Mouse (Mus musculus): ENCODE data around the gene Atg4d.
"Not testable (repeated sequence)": the region's sequence is repeated elsewhere in the genome, so short reads cannot be mapped to it uniquely, and the experiment has no call there.

Atg4d gene

DNA sequence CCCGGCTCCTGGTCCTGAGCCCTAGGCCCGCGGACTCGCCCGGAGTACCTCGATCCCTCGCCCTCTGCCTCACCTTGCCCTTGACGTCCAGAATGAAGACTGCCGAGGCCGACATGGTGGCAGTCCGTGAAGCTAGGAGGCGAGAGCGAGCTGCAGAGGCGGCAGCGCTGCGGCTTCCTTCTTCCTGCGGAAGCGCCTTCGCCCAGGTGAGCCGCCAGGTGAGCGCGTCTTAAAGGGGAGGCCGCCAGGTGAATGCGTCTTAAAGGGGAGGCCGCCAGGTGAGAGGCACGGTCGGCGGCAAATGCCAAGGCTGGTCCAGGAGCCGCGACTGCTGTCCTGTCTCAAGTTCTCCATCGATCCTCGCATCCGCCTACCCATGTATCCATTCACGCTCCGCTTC, 47.0 kb downstream of the Atg4d start, which contains the start of gene Ap1m2:
Ap1m2 (minus strand) TSS at position 204 of the 400 bp plus-strand sequence.
- DNase-seq (ENCODE audit: extremely low read depth, low read depth): no peak

DNA sequence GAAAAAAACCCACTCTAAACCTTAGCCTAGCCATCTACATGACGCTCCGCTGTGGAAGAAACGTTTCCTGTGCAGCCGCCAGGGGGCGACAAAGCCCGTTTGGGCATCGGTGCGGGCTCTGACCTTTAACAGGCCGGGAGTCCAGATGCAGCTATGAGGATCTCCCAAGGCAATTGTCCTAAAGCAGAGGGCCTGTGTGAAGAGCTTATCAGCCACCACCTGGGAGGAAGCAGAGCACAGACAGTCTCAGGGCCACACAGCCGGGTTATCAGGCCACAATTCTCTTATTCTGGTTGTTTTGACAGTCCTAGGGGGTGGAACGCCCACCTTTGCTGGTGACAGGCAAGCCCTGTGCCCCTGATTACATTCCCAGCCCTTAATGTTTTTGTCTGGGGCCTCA, 48.3 kb downstream of the Atg4d start:
- DNase-seq (ENCODE audit: extremely low read depth, low read depth): peak; percentile 96

- DNase-seq (ENCODE audit: extremely low read depth, low read depth): no peak
These were observed 49.5 kb downstream of the Atg4d start for GRCm38 (mm10) chr9:21314367-21315140.

DNA sequence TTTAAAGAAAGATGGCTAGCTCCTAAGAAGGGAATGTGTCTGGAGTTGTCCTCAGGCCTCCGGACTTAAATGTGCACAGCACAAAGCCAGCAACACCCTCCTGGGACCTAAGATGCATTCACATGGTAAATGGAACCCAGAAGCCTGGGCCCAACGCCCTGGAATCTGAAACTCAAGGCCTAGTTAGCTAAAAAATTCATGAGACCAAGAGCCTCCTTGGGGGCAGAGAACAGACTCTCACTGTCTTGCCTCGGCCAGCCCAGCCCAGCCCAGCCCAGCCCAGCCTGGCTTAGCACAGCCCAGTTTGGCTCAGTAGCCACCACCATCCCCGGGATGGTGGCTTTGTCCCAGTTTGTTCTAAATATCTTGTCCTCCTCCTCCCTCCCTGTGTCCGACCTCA, 50.3 kb downstream of the Atg4d start:
- DNase-seq (ENCODE audit: extremely low read depth, low read depth): no peak

DNA sequence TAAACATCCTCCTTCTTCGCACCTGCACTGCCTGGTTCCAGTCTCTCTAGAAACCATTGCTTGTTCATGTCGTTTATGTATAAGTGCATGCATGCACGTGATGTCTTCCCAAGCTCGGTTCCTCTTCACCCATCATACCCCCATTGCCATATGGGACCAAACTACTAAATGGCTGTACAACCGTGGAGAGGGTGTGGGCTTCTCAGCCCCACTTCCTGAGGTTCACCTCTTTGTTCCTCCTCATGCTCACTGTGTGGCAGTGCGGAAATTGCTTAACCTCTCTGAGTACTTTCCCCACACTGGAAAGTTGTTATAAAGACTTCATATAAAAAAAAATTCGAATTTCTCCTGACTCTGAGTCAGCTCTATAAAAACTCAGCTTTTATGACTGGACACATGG, 51.6 kb downstream of the Atg4d start:
- DNase-seq (ENCODE audit: extremely low read depth, low read depth): no peak

GRCm38 (mm10) chr9:21318792-21319191, 53.7 kb downstream of the Atg4d start:
- DNase-seq (ENCODE audit: extremely low read depth, low read depth): peak; percentile 66

DNA sequence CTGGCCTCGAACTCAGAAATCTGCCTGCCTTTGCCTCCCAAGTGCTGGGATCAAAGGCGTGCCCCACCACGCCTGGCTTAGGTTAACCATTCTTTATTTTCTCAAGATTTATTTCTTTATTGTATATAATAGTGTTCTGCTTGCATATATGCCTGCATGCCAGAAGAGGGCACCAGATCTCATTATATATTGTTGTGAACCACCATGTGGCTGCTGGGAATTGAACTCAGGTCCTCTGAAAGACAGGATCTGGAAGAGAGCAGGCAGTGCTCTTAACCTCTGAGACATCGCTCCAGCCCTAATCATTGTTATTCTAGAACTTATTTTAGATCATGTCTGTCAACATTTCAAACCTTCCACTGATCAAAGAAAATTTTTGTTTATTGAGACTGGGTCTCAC, 54.4 kb downstream of the Atg4d start:
- no peak for DNase-seq (ENCODE audit: extremely low read depth, low read depth)

- DNase-seq (ENCODE audit: extremely low read depth, low read depth): peak; percentile 36
These were observed 55.2 kb downstream of the Atg4d start for GRCm38 (mm10) chr9:21320280-21320618.

DNA sequence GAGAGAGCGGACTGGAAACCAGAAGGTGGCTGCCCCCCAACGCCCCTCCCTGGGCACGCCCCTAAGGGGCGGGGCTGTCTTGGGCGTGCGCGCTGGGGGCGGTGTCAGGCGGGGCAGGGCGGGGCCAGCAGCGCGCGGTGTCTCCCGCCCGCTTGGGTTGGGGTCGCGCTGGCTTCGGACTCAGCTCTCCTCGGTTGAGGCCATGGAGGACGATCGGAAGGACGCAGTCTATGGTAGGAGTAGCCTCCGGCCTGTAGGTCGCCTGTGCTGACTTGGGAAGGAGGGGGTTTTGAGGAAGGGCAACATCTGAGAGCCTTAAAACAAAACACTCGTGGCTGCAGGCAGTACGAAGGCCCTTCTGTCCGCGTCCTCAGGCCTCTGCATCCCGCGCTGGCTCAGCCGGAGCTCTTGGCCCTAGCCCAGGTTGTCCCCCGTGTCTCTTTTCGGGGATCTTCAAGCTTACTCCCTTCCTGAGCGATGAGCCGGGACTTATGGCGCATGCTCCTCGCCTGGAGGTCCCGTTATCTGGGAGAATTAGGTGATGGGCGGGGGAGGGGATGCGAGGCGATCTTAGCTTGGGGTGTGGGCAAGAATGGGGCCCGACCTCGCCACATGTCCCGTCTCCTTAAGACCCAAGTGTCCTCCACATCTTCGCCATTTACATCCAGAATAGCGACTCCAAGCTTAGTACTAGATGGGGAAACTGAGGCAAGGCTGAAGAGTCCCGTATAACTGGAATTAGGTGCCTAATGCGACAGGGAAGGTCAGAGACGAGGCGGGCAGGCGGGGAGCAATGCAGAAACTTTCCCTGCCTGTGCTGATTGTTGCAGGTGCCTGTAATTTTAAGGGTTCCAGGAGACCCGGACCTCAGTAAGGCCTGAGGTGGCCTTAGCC, 55.8 kb downstream of the Atg4d start, which contains the start of gene Slc44a2:
Slc44a2 (plus strand) TSS at position 80 of the 894 bp plus-strand sequence.
- peak; percentile 45 for DNase-seq (ENCODE audit: extremely low read depth, low read depth)

DNA sequence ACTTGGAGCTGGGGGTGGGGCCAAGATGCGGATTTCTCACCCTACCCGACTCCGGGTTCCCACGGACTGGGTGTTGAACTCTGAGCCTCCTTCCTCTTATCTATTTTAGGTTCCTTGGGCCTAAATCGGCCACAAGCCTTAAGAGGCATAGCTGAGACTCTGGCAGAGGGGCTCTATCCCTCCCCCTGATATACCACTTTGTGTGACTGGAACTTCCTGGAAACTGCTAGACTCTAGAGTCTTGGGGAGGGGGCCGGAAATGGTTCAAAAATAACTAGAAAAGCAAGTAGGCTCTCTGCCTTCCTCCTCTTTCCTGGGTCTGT, 56.4 kb downstream of the Atg4d start:
- DNase-seq (ENCODE audit: extremely low read depth, low read depth): peak; percentile 72

DNA sequence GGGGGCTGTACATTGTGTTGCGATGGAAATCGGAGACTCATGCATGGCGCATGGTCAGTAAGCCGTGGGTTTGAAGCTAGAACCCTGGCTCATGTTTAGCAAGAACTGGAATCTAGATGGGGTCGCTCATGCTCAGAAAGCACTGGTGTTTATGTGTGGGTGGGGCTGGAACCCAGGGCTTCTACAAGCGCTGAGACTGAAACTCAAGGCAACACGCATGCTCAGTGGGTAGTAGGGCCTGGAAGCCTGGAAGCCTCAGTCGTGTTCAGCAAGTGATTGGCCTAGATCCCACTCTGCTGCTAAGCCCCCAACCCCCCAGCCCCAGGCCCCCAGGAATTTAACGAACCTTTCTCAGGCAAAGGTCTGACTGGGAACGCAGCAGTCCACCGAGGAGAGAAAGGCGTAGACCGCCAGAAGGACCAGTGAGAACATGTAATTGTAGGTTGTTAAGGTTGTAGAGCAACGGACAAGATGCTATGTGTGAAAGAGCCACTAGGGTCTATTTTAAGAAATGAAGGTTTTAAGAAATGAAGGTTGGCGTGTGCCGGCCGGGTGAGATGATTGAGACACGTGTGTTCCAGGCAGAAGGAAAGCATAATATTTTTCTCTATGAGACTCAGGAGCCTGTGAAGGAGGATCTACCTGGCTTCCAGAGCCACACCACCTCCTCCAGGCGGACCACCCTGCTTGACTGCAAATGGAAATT, 57.3 kb downstream of the Atg4d start:
- no peak for DNase-seq (ENCODE audit: extremely low read depth, low read depth)

DNA sequence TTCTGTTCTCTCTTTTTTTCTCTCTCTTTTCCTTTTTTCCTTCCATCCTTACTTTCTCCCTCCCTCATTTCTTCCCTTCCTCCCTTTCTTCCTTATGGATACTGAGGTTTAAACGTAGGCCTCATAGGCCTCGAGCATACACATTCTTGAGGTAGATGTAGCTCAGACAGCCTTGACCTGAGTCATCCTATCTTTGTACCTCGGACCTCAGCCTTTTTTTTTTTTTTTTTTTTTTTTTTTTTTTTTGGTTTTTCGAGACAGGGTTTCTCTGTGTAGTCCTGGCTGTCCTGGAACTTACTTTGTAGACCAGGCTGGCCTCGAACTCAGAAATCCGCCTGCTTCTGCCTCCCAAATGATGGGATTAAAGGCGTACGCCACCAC, 57.8 kb downstream of the Atg4d start:
- not testable (repeated sequence) for DNase-seq (ENCODE audit: extremely low read depth, low read depth)

DNA sequence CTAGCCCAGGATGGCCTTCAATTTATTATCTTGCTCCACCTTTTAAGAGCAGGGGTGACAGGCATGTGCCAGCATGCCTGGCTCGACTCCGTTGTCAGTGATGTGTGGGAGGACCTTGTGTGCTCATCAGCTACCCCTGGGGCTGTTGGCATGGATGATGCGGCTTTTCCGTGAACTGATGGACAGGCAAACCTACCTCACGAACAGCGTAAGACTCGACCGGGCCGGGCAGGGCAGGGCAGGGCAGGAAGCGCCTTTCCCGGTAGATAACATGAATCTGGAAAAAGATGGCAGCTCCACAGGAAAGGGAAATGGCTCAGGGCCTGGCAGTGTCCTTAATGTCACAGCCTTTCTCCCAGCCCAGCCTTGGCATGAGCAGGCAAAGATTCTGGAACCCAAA, 59.2 kb downstream of the Atg4d start:
- no peak for DNase-seq (ENCODE audit: extremely low read depth, low read depth)

All from MEL-GATA-1-ER (cell line).